In the genomic region with DNA sequence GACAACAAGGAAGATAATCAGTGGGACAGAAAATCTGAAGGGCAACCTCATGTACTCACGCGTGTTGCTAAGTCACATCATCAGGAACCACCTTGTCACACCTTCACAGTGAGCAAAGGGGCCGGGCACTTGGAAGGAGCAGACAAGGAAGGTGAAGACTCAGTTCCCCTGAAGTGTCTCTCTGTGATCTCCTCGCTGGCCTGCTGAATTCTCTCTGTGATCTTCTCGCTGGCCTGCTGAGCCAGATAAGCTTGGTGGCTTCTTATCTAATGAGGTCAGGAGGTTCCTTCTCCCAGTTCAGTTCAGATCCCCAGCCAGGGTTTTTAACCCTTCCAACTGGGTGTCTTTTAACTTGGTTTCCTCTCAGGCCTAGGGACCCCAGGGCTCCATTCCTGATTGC, we compare ENCODE assay signal across 1 mouse cellular context.
A peak's percentile ranks its signal among the peaks of the same experiment; 100 is the strongest.
TF ChIP-seq lines count a peak whose summit lies in the region.

No protein-coding gene starts in this region.

TF ChIP-seq in MEL, 35 proteins besides CTCF, POLR2A, EP300 and RAD21:
- TF ChIP-seq UBTF (IDR thresholded peaks at IDR 0.05; ENCODE audit: borderline replicate concordance, insufficient read depth, low read depth, low read length) (no peak), KAT2A (conservative IDR thresholded peaks at IDR 0.05; ENCODE audit: low read depth, low read length) (no peak; the same call in none of the 2 replicates), NELFE (IDR thresholded peaks at IDR 0.05; ENCODE audit: low read depth, low read length) (no peak; the same call in 1 of the 2 replicates), GABPA (IDR thresholded peaks at IDR 0.05; ENCODE audit: low read depth, low read length) (0 out of 2 replicates have a peak, but pooled peaks have one; percentile 14), ETS1 (IDR thresholded peaks at IDR 0.05; ENCODE audit: low read depth, low read length) (peak; percentile 95), MAFK (IDR thresholded peaks at IDR 0.05; ENCODE audit: borderline replicate concordance, low read depth, low read length) (peak; percentile 81; the same call in 1 of the 2 replicates), POLR2AphosphoS5 (IDR thresholded peaks at IDR 0.05; ENCODE audit: borderline replicate concordance, low read depth, low read length) (no peak), MYC (IDR thresholded peaks at IDR 0.05; ENCODE audit: low read depth, low read length) (peak; percentile 74), SIN3A (IDR thresholded peaks at IDR 0.05; ENCODE audit: low read length) (peak; percentile 98), NRF1 (IDR thresholded peaks at IDR 0.05; ENCODE audit: insufficient read depth, low read depth, low read length, poor library complexity, severe bottlenecking) (no peak), MEF2A (IDR thresholded peaks at IDR 0.05; ENCODE audit: extremely low read depth, insufficient replicate concordance, low read depth, low read length, poor library complexity, severe bottlenecking) (peak; percentile 73; the same call in 1 of the 2 replicates), ZNF384 (IDR thresholded peaks at IDR 0.05; ENCODE audit: low read depth, low read length) (peak; percentile 80), MXI1 (IDR thresholded peaks at IDR 0.05; ENCODE audit: low read depth, low read length) (peak; percentile 68; the same call in 1 of the 2 replicates), CHD2 (IDR thresholded peaks at IDR 0.05; ENCODE audit: low read length) (peak; percentile 74), RCOR1 (IDR thresholded peaks at IDR 0.05; ENCODE audit: low read depth, low read length) (peak; percentile 99), ZKSCAN1 (IDR thresholded peaks at IDR 0.05; ENCODE audit: low read depth, low read length) (no peak), JUND (IDR thresholded peaks at IDR 0.05; ENCODE audit: low read depth, low read length) (peak; percentile 83), BHLHE40 (IDR thresholded peaks at IDR 0.05; ENCODE audit: borderline replicate concordance, low read depth, low read length) (peak; percentile 62; the same call in 1 of the 2 replicates), HCFC1 (IDR thresholded peaks at IDR 0.05; ENCODE audit: low read depth, low read length) (peak; percentile 88), CHD1 (IDR thresholded peaks at IDR 0.05; ENCODE audit: low read depth, low read length) (no peak), ZC3H11A (IDR thresholded peaks at IDR 0.05; ENCODE audit: low read depth, low read length) (no peak), SMC3 (IDR thresholded peaks at IDR 0.05; ENCODE audit: low read depth, low read length) (no peak), ELF1 (IDR thresholded peaks at IDR 0.05; ENCODE audit: low read depth, low read length) (peak; percentile 77), GATA1 (IDR thresholded peaks at IDR 0.05; ENCODE audit: low read depth, low read length) (peak; percentile 100), TCF12 (IDR thresholded peaks at IDR 0.05; ENCODE audit: low read depth, low read length) (peak; percentile 100), MAZ (IDR thresholded peaks at IDR 0.05; ENCODE audit: low read depth, low read length) (peak; percentile 92), POLR2AphosphoS2 (IDR thresholded peaks at IDR 0.05; ENCODE audit: low read length) (no peak), TBP (IDR thresholded peaks at IDR 0.05; ENCODE audit: low read depth, low read length) (peak; percentile 60; the same call in 1 of the 2 replicates), ZMIZ1 (IDR thresholded peaks at IDR 0.05; ENCODE audit: low read depth, low read length) (peak; percentile 82; the same call in 1 of the 2 replicates), E2F4 (IDR thresholded peaks at IDR 0.05; ENCODE audit: borderline replicate concordance, low read depth, low read length) (no peak), MYB (IDR thresholded peaks at IDR 0.05; ENCODE audit: low read depth, low read length) (peak; percentile 84), USF1 (IDR thresholded peaks at IDR 0.05; ENCODE audit: low read depth, low read length) (peak; percentile 56; the same call in 1 of the 2 replicates), TAL1 (IDR thresholded peaks at IDR 0.05; ENCODE audit: low read length) (peak; percentile 100), MAX (IDR thresholded peaks at IDR 0.05; ENCODE audit: low read length) (no peak), USF2 (IDR thresholded peaks at IDR 0.05; ENCODE audit: borderline replicate concordance in 1 of 2, insufficient read depth in 1 of 2, low read depth in 1 of 2, low read length in 2 of 2) (no peak)
